Mouse (Mus musculus): Measurements from ENCODE around the gene H2-Oa. TPM values are rescaled to one million over a fixed set of nuclear protein-coding genes. Genes with fewer than 3 reads are reported as not detected.

The H2-Oa gene
- polyA plus RNA-seq (2015; fragmentation: Nextera tagmentation; extraction: Ambion mirVana): 0.55 and 0.65 TPM in 2 replicates

GRCm38 (mm10) chr17:34092197-34092875, at the start of gene H2-Oa:
Gene H2-Oa (plus strand): TSS chr17:34092340.
- H3K9me3 ChIP-seq: no peaks in the 10 kb centered on the region
- H3K27me3 ChIP-seq: no peaks in the 10 kb centered on the region
- no peak within 1 kb of the TSS for H3K9ac ChIP-seq
- H3K4me3 ChIP-seq: no peak within 1 kb of the TSS
- H3K36me3 ChIP-seq: no peaks in the 10 kb centered on the region
- H3K4me2 ChIP-seq (replicated peaks): no peak within 1 kb of the TSS
- H3K27ac ChIP-seq: no peak within 1 kb of the TSS
- WGBS: 28% methylated on average over 11 of the region's 11 CpGs
- ATAC-seq (ENCODE audit: low FRiP score, low read depth): no peak
- H3K4me1 ChIP-seq: peaks cover 6% of the 10 kb centered on the region

GRCm38 (mm10) chr17:34045941-34046340, 46.2 kb upstream of the H2-Oa start:
- WGBS: 75% methylated on average over 14 of the region's 14 CpGs
- ATAC-seq (ENCODE audit: low FRiP score, low read depth): no peak

GRCm38 (mm10) chr17:34047404-34048050, 44.6 kb upstream of the H2-Oa start:
- Histone ChIP-seq H3K27ac (no peak overlapping the region), H3K9ac (no peak overlapping the region), H3K4me1 (no peaks in the 10 kb centered on the region), H3K36me3 (peaks cover 34% of the 10 kb centered on the region), H3K4me2 (replicated peaks) (no peak overlapping the region), H3K9me3 (peaks cover 12% of the 10 kb centered on the region; the same call in 1 of the 2 replicates), H3K27me3 (0 out of 2 replicates have a peak, but pooled peaks cover 4% of the 10 kb centered on the region), H3K4me3 (no peak overlapping the region)
- no peak for ATAC-seq (ENCODE audit: low FRiP score, low read depth)
- 95% methylated on average over 5 of the region's 5 CpGs for WGBS

More at GRCm38 (mm10) chr17:34045941-34046340, 46.2 kb upstream of the H2-Oa start:
- Histone ChIP-seq H3K4me1 (peaks cover 14% of the 10 kb centered on the region), H3K9ac (no peak overlapping the region), H3K9me3 (peaks cover 12% of the 10 kb centered on the region; the same call in 1 of the 2 replicates), H3K4me2 (replicated peaks) (no peak overlapping the region), H3K36me3 (peaks cover 21% of the 10 kb centered on the region), H3K27me3 (peaks cover 19% of the 10 kb centered on the region), H3K27ac (no peak overlapping the region), H3K4me3 (no peak overlapping the region)

- Histone ChIP-seq H3K4me1 (no peaks in the 10 kb centered on the region), H3K9me3 (no peaks in the 10 kb centered on the region), H3K4me2 (replicated peaks) (no peak overlapping the region), H3K36me3 (peaks cover 27% of the 10 kb centered on the region), H3K27me3 (no peaks in the 10 kb centered on the region), H3K27ac (no peak overlapping the region), H3K9ac (no peak overlapping the region), H3K4me3 (no peak overlapping the region)
- WGBS: 71% methylated on average over 7 of the region's 7 CpGs
- ATAC-seq (ENCODE audit: low FRiP score, low read depth): no peak
These were observed 34.9 kb upstream of the H2-Oa start for GRCm38 (mm10) chr17:34057224-34057623.

GRCm38 (mm10) chr17:34068864-34069263, 23.3 kb upstream of the H2-Oa start:
- no peak overlapping the region for H3K4me3 ChIP-seq
- no peak for ATAC-seq (ENCODE audit: low FRiP score, low read depth)
- 53% methylated on average over 3 of the region's 3 CpGs for WGBS

GRCm38 (mm10) chr17:34072091-34072490, 20.0 kb upstream of the H2-Oa start:
- no peak overlapping the region for H3K9ac ChIP-seq
- peaks cover 4% of the 10 kb centered on the region for H3K9me3 ChIP-seq
- no peaks in the 10 kb centered on the region for H3K4me1 ChIP-seq
- ATAC-seq (ENCODE audit: low FRiP score, low read depth): no peak
- no peak overlapping the region for H3K4me2 ChIP-seq (replicated peaks)
- no peaks in the 10 kb centered on the region for H3K36me3 ChIP-seq
- H3K27me3 ChIP-seq: peaks cover 19% of the 10 kb centered on the region
- H3K27ac ChIP-seq: no peak overlapping the region
- 74% methylated on average over 5 of the region's 5 CpGs for WGBS
- no peak overlapping the region for H3K4me3 ChIP-seq

More at GRCm38 (mm10) chr17:34068864-34069263, 23.3 kb upstream of the H2-Oa start:
- no peak overlapping the region for H3K4me2 ChIP-seq (replicated peaks)
- peaks cover 15% of the 10 kb centered on the region; the same call in 1 of the 2 replicates for H3K36me3 ChIP-seq
- H3K4me1 ChIP-seq: no peaks in the 10 kb centered on the region
- no peak overlapping the region for H3K27ac ChIP-seq
- H3K27me3 ChIP-seq: no peaks in the 10 kb centered on the region; the same call in 1 of the 2 replicates
- no peak overlapping the region for H3K9ac ChIP-seq
- peaks cover 4% of the 10 kb centered on the region; the same call in 1 of the 2 replicates for H3K9me3 ChIP-seq

GRCm38 (mm10) chr17:34075271-34075670, 16.9 kb upstream of the H2-Oa start:
- Histone ChIP-seq H3K27me3 (peaks cover 23% of the 10 kb centered on the region), H3K9me3 (peaks cover 3% of the 10 kb centered on the region), H3K4me2 (replicated peaks) (no peak overlapping the region), H3K4me1 (no peaks in the 10 kb centered on the region), H3K4me3 (no peak overlapping the region), H3K9ac (no peak overlapping the region), H3K36me3 (no peaks in the 10 kb centered on the region), H3K27ac (no peak overlapping the region)
- ATAC-seq (ENCODE audit: low FRiP score, low read depth): no peak
- 44% methylated on average over 7 of the region's 7 CpGs for WGBS

GRCm38 (mm10) chr17:34077549-34077948, 14.6 kb upstream of the H2-Oa start:
- H3K27me3 ChIP-seq: peaks cover 23% of the 10 kb centered on the region
- H3K36me3 ChIP-seq: no peaks in the 10 kb centered on the region
- no peak for ATAC-seq (ENCODE audit: low FRiP score, low read depth)
- no peak overlapping the region for H3K4me3 ChIP-seq
- no peak overlapping the region for H3K27ac ChIP-seq
- no peak overlapping the region for H3K9ac ChIP-seq
- WGBS: 1% methylated on average over 9 of the region's 9 CpGs
- H3K4me2 ChIP-seq (replicated peaks): no peak overlapping the region
- no peaks in the 10 kb centered on the region for H3K4me1 ChIP-seq
- H3K9me3 ChIP-seq: no peaks in the 10 kb centered on the region; the same call in 1 of the 2 replicates

- H3K9ac ChIP-seq: no peak overlapping the region
- H3K36me3 ChIP-seq: no peaks in the 10 kb centered on the region
- H3K4me1 ChIP-seq: peaks cover 5% of the 10 kb centered on the region; the same call in 1 of the 2 replicates
- ATAC-seq (ENCODE audit: low FRiP score, low read depth): no peak
- no peaks in the 10 kb centered on the region; the same call in 1 of the 2 replicates for H3K9me3 ChIP-seq
- no peak overlapping the region for H3K4me2 ChIP-seq (replicated peaks)
- H3K4me3 ChIP-seq: no peak overlapping the region
- peaks cover 27% of the 10 kb centered on the region for H3K27me3 ChIP-seq
- WGBS: 64% methylated on average over 4 of the region's 4 CpGs
- no peak overlapping the region for H3K27ac ChIP-seq
These were observed 14.0 kb upstream of the H2-Oa start for GRCm38 (mm10) chr17:34078148-34078547.

GRCm38 (mm10) chr17:34079002-34079401, 13.1 kb upstream of the H2-Oa start:
- H3K27ac ChIP-seq: no peak overlapping the region
- H3K27me3 ChIP-seq: peaks cover 29% of the 10 kb centered on the region
- H3K4me2 ChIP-seq (replicated peaks): no peak overlapping the region
- ATAC-seq (ENCODE audit: low FRiP score, low read depth): no peak
- H3K4me1 ChIP-seq: peaks cover 6% of the 10 kb centered on the region; the same call in 1 of the 2 replicates
- no peaks in the 10 kb centered on the region for H3K36me3 ChIP-seq
- H3K4me3 ChIP-seq: no peak overlapping the region
- WGBS: 86% methylated on average over 11 of the region's 11 CpGs
- no peaks in the 10 kb centered on the region; the same call in 1 of the 2 replicates for H3K9me3 ChIP-seq
- no peak overlapping the region for H3K9ac ChIP-seq

- Histone ChIP-seq H3K9me3 (no peaks in the 10 kb centered on the region; the same call in 1 of the 2 replicates), H3K4me3 (no peak overlapping the region), H3K27ac (no peak overlapping the region), H3K4me1 (peaks cover 6% of the 10 kb centered on the region; the same call in 1 of the 2 replicates), H3K36me3 (no peaks in the 10 kb centered on the region), H3K9ac (no peak overlapping the region), H3K27me3 (peaks cover 29% of the 10 kb centered on the region), H3K4me2 (replicated peaks) (no peak overlapping the region)
- 28% methylated on average over 5 of the region's 5 CpGs for WGBS
- ATAC-seq (ENCODE audit: low FRiP score, low read depth): peak; percentile 81
These were observed 12.5 kb upstream of the H2-Oa start for GRCm38 (mm10) chr17:34079621-34080020.

- no peaks in the 10 kb centered on the region for H3K9me3 ChIP-seq
- no peak overlapping the region for H3K27ac ChIP-seq
- 7% methylated on average over 8 of the region's 8 CpGs for WGBS
- H3K9ac ChIP-seq: peak overlapping the region; percentile 53
- no peaks in the 10 kb centered on the region for H3K36me3 ChIP-seq
- peak overlapping the region; percentile 23 for H3K4me2 ChIP-seq (replicated peaks)
- ATAC-seq (ENCODE audit: low FRiP score, low read depth): no peak
- peaks cover 6% of the 10 kb centered on the region; the same call in 1 of the 2 replicates for H3K4me1 ChIP-seq
- H3K27me3 ChIP-seq: peaks cover 6% of the 10 kb centered on the region; the same call in 1 of the 2 replicates
- no peak overlapping the region for H3K4me3 ChIP-seq
These were observed 9.0 kb upstream of the H2-Oa start for GRCm38 (mm10) chr17:34083104-34083503.
